Mouse (Mus musculus): Measurements from ENCODE around the gene Cd164. TPM values are rescaled to one million over a fixed set of nuclear protein-coding genes. Genes with fewer than 3 reads are reported as not detected.
A peak's percentile ranks its signal among the peaks of the same experiment; 100 is the strongest.
"Not testable (repeated sequence)": the region's sequence is repeated elsewhere in the genome, so short reads cannot be mapped to it uniquely, and the experiment has no call there.

Cd164 gene
- polyA plus RNA-seq, 1 experiment from 2014 or later = 63.5 TPM

GRCm38 (mm10) chr10:41505446-41505845 lies 13.8 kb upstream of the Cd164 start:
- not testable (repeated sequence) for H3K4me2 ChIP-seq; H3K36me3 ChIP-seq; H3K9ac ChIP-seq; H3K4me1 ChIP-seq (replicated peaks); H3K9me3 ChIP-seq; H3K27ac ChIP-seq (replicated peaks); H3K27me3 ChIP-seq; H3K4me3 ChIP-seq
- peak; percentile 87 for ATAC-seq (ENCODE audit: low read depth)
- WGBS = 3% methylated on average over 3 of the region's 3 CpGs

- Histone ChIP-seq H3K4me2 (no peak overlapping the region), H3K36me3 (no peaks in the 10 kb centered on the region), H3K4me1 (replicated peaks) (no peaks in the 10 kb centered on the region), H3K27ac (replicated peaks) (no peak overlapping the region), H3K9me3 (no peaks in the 10 kb centered on the region), H3K4me3 (no peak overlapping the region), H3K27me3 (no peaks in the 10 kb centered on the region), H3K9ac (no peak overlapping the region)
- WGBS = 33% methylated on average over 2 of the region's 2 CpGs
- ATAC-seq (ENCODE audit: low read depth) = no peak
Observed at GRCm38 (mm10) chr10:41509160-41509559, 10.1 kb upstream of the Cd164 start.

DNA sequence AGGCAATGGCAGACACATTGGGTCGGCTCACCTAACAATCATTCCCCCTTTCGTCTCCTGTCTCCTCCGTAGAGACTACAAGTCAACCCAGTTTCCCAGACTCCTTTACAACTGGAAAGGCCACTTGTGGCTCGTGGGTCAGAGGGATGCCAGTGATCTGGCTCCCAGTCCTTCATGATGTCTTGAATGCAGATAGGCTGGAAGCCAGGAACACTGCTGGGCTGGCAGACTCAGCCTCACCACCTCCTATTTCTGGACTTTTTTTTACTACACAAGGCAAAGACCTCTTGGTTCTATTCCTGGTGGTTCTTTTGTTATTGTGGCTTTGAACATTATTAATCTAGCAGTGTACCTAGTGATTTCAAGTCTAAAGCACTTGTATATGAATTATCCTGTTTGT lies 4.9 kb upstream of the Cd164 start:
- ATAC-seq (ENCODE audit: low read depth) = no peak
- no peak overlapping the region for H3K4me2 ChIP-seq
- H3K4me1 ChIP-seq (replicated peaks) = no peaks in the 10 kb centered on the region
- H3K9ac ChIP-seq = no peak overlapping the region
- H3K4me3 ChIP-seq = no peak overlapping the region
- H3K36me3 ChIP-seq = no peaks in the 10 kb centered on the region
- H3K27ac ChIP-seq (replicated peaks) = no peak overlapping the region
- 79% methylated on average over 4 of the region's 4 CpGs for WGBS
- H3K27me3 ChIP-seq = no peaks in the 10 kb centered on the region
- H3K9me3 ChIP-seq = no peaks in the 10 kb centered on the region

DNA sequence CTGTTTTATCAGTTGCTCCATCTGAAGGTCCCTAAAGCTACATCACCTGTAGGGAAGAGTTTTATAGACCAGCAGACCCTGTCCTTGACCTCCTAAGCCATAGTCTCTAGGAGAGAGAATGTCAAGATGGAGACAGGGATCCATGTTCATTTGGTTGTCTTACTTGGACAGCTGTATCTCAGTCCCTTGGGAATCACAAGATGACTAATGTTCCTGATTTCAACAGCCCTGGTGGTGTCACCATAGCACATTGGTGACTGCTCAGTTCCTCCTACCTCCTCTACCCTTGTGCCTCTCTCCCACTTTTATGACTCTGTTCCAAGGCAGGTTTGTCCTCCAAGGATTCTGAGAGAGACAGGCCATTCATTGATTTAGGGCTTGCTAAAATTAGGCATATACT lies 4.3 kb upstream of the Cd164 start:
- Histone ChIP-seq H3K9me3 (no peaks in the 10 kb centered on the region), H3K9ac (no peak overlapping the region), H3K4me1 (replicated peaks) (no peaks in the 10 kb centered on the region), H3K36me3 (no peaks in the 10 kb centered on the region), H3K4me3 (no peak overlapping the region), H3K4me2 (no peak overlapping the region), H3K27ac (replicated peaks) (no peak overlapping the region), H3K27me3 (no peaks in the 10 kb centered on the region)
- no peak for ATAC-seq (ENCODE audit: low read depth)

- peak overlapping the region; percentile 62 for H3K4me2 ChIP-seq
- H3K4me1 ChIP-seq (replicated peaks) = peaks cover 31% of the 10 kb centered on the region
- 0 out of 2 replicates have a peak, but pooled peaks cover 5% of the 10 kb centered on the region for H3K36me3 ChIP-seq
- no peaks in the 10 kb centered on the region for H3K27me3 ChIP-seq
- under 1% methylated on average over 23 of the region's 23 CpGs for WGBS
- H3K27ac ChIP-seq (replicated peaks) = peak overlapping the region; percentile 97
- H3K4me3 ChIP-seq = peak overlapping the region; percentile 79
- peak; percentile 76 for ATAC-seq (ENCODE audit: low read depth)
- H3K9me3 ChIP-seq = no peaks in the 10 kb centered on the region
- H3K9ac ChIP-seq = peak overlapping the region; percentile 85
Observed at GRCm38 (mm10) chr10:41518508-41518980, 670 bp upstream of the Cd164 start.

DNA sequence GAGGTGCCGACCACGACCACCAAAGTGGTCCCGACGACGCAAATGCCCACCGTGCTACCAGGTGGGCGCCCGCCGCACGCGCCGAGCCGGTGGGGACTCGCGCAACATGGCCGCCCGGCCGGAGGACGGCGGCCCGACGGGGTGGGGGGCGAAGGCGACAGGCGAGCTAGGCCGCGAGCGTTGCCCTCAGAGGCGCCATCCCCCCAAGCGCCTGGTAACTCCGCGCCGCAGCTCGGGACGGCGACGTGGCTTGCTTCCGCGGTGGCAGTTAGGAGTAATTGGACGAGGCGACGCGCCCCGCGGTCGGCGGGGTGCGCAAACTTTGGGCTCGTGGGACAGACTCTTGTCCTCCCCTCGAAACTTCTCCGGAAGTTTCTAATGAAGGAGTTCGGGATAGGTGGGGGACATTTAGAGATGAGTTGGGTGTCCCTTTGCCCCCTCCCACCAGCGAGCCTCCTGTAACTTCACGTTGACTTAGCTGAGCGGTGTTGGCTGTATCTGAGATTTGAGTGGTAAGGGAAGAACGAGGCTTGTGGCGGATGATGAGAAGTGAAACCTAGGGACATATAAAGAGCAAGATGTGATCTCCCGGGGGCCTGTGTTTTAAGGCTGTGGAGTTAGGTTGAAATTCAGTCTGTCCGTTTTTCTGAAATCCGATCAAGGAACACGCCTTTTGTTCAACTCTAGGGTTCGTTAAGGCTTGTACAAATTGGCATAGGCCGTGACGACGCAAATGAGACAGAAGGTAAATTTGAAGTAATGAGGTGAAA lies 611 bp downstream of the Cd164 start:
- Histone ChIP-seq H3K9me3 (no peaks in the 10 kb centered on the region), H3K36me3 (peaks cover 10% of the 10 kb centered on the region), H3K9ac (peak overlapping the region; percentile 85), H3K4me1 (replicated peaks) (peaks cover 32% of the 10 kb centered on the region), H3K27ac (replicated peaks) (peak overlapping the region; percentile 97), H3K4me3 (peak overlapping the region; percentile 79), H3K4me2 (peak overlapping the region; percentile 62), H3K27me3 (no peaks in the 10 kb centered on the region)
- ATAC-seq (ENCODE audit: low read depth) = peak; percentile 73; the same call in 1 of the 2 replicates
- WGBS = under 1% methylated on average over 65 of the region's 65 CpGs

- H3K9ac ChIP-seq = peak overlapping the region; percentile 85
- WGBS = 6% methylated on average over 5 of the region's 5 CpGs
Observed at GRCm38 (mm10) chr10:41520410-41520673, 1.1 kb downstream of the Cd164 start.

DNA sequence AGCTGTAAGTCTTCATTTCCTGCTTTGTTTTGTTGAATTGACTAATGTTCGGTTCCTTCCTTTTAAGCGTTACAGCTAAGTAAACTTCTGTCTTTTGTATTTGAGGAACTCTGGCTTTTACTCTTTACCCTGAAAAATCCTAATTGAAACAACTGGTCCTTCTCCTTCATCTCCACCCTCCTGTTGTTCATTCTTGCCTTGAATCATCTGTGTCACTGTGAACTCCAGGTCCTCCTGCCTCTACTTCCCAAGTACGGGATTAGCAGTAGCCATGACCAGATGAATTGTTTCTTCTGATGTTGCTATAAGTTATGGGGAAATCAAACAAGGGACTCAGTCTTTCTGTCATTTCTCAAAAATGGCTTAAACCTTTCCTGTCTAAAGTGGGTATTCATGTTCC lies 4.2 kb downstream of the Cd164 start:
- Histone ChIP-seq H3K27me3 (no peaks in the 10 kb centered on the region), H3K4me1 (replicated peaks) (peaks cover 32% of the 10 kb centered on the region), H3K36me3 (peaks cover 28% of the 10 kb centered on the region), H3K4me3 (no peak overlapping the region), H3K4me2 (no peak overlapping the region), H3K9me3 (no peaks in the 10 kb centered on the region), H3K9ac (no peak overlapping the region), H3K27ac (replicated peaks) (no peak overlapping the region)
- ATAC-seq (ENCODE audit: low read depth) = no peak
- WGBS = 78% methylated on average over 3 of the region's 3 CpGs

More at GRCm38 (mm10) chr10:41520410-41520673, 1.1 kb downstream of the Cd164 start:
- no peaks in the 10 kb centered on the region for H3K27me3 ChIP-seq
- H3K4me3 ChIP-seq = peak overlapping the region; percentile 79
- H3K4me1 ChIP-seq (replicated peaks) = peaks cover 32% of the 10 kb centered on the region
- no peak overlapping the region for H3K27ac ChIP-seq (replicated peaks)
- no peaks in the 10 kb centered on the region for H3K9me3 ChIP-seq
- no peak for ATAC-seq (ENCODE audit: low read depth)
- H3K36me3 ChIP-seq = peaks cover 12% of the 10 kb centered on the region
- H3K4me2 ChIP-seq = peak overlapping the region; percentile 62

- Histone ChIP-seq H3K9me3 (no peaks in the 10 kb centered on the region), H3K9ac (no peak overlapping the region), H3K36me3 (peaks cover 48% of the 10 kb centered on the region), H3K4me3 (no peak overlapping the region), H3K27ac (replicated peaks) (no peak overlapping the region), H3K27me3 (no peaks in the 10 kb centered on the region), H3K4me1 (replicated peaks) (peaks cover 30% of the 10 kb centered on the region), H3K4me2 (no peak overlapping the region)
- no peak for ATAC-seq (ENCODE audit: low read depth)
- WGBS = 85% methylated on average over 1 of the region's 1 CpGs
Observed at GRCm38 (mm10) chr10:41525696-41526095, 6.5 kb downstream of the Cd164 start.

DNA sequence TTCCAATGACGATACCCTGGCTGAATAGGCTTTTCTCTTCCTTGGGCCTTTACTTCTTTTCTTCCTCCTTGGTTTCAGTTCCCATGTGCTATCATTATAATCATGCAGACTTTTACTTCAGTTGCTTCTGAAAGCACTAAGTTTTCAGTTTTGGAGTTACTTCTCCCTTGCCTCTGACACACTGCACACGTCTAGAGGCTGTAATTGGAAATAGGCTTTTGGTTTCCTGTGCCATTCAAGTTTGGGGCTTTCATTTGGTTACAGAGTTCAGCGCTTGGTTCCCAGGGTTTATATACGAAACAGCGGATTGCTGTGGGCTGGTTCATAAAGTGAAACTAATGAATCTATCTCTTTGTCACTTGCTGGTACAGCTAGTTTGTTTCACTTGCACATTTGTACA lies 10.8 kb downstream of the Cd164 start:
- WGBS = 91% methylated on average over 5 of the region's 5 CpGs
- H3K4me2 ChIP-seq = no peak overlapping the region
- no peak overlapping the region for H3K27ac ChIP-seq (replicated peaks)
- no peak overlapping the region for H3K4me3 ChIP-seq
- ATAC-seq (ENCODE audit: low read depth) = no peak
- no peak overlapping the region for H3K9ac ChIP-seq
- H3K36me3 ChIP-seq = peaks cover 70% of the 10 kb centered on the region
- no peaks in the 10 kb centered on the region for H3K9me3 ChIP-seq
- no peaks in the 10 kb centered on the region for H3K4me1 ChIP-seq (replicated peaks)
- no peaks in the 10 kb centered on the region for H3K27me3 ChIP-seq

GRCm38 (mm10) chr10:41535991-41536390 lies 16.8 kb downstream of the Cd164 start:
- no peaks in the 10 kb centered on the region for H3K27me3 ChIP-seq
- H3K4me1 ChIP-seq (replicated peaks) = no peaks in the 10 kb centered on the region
- 84% methylated on average over 2 of the region's 2 CpGs for WGBS
- no peak overlapping the region for H3K4me3 ChIP-seq
- peaks cover 64% of the 10 kb centered on the region for H3K36me3 ChIP-seq
- H3K27ac ChIP-seq (replicated peaks) = no peak overlapping the region
- H3K9me3 ChIP-seq = no peaks in the 10 kb centered on the region
- ATAC-seq (ENCODE audit: low read depth) = no peak
- no peak overlapping the region for H3K4me2 ChIP-seq
- H3K9ac ChIP-seq = no peak overlapping the region

DNA sequence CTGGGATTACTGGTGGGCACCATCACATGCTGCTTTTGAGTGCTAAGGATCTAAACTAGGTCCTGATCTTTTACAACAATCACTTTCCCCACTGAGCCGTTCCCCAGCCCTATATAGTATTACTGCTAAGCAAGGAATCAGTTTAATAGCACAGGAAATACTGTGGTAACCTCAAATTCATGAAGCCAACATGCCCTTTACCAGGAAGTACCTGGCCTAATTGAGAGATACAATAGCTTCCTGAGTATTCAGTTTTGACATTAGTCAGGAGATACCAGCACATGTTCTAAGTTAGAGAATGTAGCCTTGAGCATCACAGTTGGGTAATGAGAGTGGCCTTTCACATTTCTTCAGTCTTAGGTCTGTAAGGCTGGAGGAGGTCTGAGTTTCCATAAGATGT lies 17.5 kb downstream of the Cd164 start:
- peaks cover 58% of the 10 kb centered on the region for H3K36me3 ChIP-seq
- 97% methylated on average over 1 of the region's 1 CpGs for WGBS
- H3K4me2 ChIP-seq = no peak overlapping the region

More for the DNA sequence above, 17.5 kb downstream of the Cd164 start:
- H3K4me3 ChIP-seq = no peak overlapping the region
- H3K27ac ChIP-seq (replicated peaks) = no peak overlapping the region
- no peaks in the 10 kb centered on the region for H3K4me1 ChIP-seq (replicated peaks)
- no peak for ATAC-seq (ENCODE audit: low read depth)
- no peak overlapping the region for H3K9ac ChIP-seq
- no peaks in the 10 kb centered on the region for H3K9me3 ChIP-seq
- no peaks in the 10 kb centered on the region for H3K27me3 ChIP-seq

Measured in neural tube, embryonic 13.5 days (tissue).